Mouse (Mus musculus) right cerebral cortex, postnatal 4 days (tissue): ENCODE measurements around the gene Cyp3a13.
"Not testable (repeated sequence)": the region's sequence is repeated elsewhere in the genome, so short reads cannot be mapped to it uniquely, and the experiment has no call there.

Experiments used
- DNase-seq: peaks from one replicate; pipeline ENCODE4 v3.0.0-alpha.2; 2022

The Cyp3a13 gene

DNA sequence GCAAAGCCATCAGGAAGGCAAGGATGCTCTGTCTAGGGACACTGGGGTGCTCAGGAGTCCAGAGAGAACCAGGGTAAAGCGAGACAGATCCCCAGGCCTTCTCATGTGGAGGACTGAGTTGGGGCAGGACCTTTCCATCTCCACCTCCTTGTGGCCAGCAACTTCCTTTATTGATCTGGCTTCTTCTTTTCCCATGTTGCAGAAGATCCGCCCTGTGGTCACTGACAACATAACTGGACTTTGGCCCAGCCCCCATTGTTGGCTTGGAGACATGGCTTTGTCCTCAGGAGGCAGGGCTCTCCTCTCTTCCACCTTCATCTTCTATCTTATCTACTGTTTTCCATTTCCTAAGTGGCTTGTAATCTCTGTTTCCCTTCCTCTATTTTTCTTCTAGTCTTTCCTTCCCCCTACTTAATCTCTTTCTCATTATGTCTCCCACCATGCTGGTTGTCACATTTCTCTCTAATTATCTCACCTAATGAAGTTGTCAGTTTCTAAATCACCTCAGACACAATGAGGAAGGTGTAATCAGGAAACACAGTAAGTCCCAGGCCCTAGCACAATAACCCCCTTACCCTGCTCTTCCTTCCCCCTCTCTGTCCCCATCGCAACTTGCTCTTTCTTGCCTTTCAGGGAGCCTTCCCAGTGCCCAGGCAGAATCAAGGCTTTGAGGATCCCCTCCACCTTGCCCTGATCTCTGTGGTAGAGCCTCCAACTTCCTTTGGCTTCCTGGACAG, 49.6 kb downstream of the Cyp3a13 start, which contains the start of gene Pilrb2:
Pilrb2 (minus strand) TSS at position 172 of the 737 bp plus-strand sequence.
- DNase-seq, result not testable (repeated sequence)

DNA sequence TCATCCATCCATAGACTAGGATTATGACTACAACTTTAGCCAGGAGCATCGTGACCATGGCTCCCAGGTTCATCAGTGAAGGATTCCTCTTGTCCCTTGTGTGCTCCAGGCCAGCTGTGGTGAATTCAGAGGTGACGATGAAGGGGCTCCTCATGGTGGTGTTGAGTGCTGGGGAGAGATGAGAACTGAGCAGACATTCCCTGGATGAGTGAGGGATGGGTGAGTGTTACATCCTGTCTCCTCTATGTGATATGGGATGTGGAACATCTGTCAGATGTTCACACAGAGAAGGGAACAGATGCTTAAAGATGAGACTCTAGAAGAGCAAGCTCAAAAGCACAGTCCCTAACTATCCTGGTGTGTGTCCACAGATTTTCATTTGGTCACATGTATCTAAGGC, 52.8 kb downstream of the Cyp3a13 start:
- DNase-seq, result not testable (repeated sequence)

DNA sequence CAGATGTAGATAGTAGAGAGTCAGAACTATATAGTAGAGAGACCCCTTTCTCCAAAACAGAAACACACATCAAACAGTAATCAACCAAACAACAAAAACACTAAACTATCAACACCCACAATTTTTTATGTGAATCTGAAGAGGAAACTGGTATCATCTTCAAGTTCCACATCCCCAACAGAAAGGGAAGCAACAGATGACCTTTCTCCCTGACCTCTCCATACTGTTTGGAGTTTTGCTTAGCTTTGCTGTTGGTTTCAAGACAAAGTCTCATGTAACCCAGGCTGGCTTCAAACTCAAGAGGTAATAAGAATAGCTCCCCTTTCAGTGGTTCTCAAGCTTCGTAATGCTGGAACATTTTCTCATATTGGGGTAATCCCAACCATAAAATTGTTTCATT, 57.4 kb downstream of the Cyp3a13 start:
- not testable (repeated sequence) for DNase-seq

DNA sequence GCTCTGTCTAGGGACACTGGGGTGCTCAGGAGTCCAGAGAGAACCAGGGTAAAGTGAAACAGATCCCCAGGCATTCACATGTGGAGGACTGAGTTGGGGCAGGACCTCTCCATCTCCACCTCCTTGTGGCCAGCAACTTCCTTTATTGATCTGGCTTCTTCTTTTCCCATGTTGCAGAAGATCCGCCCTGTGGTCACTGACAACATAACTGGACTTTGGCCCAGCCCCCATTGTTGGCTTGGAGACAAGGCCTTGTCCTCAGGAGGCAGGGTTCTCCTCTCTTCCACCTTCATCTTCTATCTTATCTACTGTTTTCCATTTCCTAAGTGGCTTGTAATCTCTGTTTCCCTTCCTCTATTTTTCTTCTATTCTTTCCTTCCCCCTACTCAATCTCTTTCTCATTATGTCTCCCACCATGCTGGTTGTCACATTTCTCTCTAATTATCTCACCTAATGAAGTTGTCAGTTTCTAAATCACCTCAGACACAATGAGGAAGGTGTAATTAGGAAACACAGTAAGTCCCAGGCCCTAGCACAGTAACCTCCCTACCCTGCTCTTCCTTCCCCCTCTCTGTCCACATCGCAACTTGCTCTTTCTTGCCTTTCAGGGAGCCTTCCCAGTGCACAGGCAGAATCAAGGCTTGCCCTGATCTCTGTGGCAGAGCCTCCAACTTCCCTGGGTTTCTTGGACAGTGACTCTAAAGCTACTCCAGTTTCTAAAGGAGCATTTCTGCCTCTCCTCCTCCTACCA, 63.3 kb downstream of the Cyp3a13 start, which contains the start of gene Pilrb1:
Pilrb1 (minus strand) TSS at position 147 of the 751 bp plus-strand sequence.
- DNase-seq, result not testable (repeated sequence)

DNA sequence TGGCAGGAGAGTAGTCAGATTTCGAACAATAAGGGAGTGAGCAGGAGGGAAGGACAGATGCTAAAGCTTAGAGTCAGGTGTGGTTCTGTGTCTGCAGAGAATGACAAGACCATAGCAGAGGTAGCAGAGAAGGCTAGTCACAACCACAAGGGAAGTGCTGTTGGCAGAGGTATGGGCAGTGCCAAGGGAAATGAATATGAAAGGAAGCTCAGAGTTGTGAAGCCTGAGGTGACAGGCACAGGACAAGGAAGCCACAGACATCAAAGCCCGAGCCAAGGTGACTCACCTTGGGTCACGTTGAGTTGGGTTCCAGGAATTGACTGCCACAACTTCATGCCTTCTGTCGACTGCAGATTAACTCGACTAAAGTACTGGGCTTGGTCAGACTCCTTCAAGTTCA, 64.5 kb downstream of the Cyp3a13 start:
- DNase-seq, result not testable (repeated sequence)

DNA sequence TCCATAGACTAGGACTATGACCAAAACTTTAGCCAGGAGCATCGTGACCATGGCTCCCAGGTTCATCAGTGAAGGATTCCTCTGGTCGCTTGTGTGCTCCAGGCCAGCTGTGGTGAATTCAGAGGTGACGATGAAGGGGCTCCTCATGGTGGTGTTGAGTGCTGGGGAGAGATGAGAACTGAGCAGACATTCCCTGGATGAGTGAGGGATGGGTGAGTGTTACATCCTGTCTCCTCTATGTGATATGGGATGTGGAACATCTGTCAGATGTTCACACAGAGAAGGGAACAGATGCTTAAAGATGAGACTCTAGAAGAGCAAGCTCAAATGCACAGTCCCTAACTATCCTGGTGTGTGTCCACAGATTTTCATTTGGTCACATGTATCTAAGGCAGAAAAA, 66.5 kb downstream of the Cyp3a13 start:
- DNase-seq, result not testable (repeated sequence)

DNA sequence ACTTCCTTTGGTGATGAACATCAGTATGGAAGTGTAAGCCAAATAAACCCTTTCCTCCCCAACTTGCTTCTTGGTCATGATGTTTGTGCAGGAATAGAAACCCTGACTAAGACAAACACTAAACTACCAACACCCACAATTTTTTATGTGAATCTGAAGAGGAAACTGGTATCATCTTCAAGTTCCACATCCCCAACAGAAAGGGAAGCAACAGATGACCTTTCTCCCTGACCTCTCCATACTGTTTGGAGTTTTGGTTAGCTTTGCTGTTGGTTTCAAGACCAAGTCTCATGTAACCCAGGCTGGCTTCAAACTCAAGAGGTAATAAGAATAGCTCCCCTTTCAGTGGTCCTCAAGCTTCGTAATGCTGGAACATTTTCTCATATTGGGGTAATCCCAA, 71.1 kb downstream of the Cyp3a13 start:
- DNase-seq, result not testable (repeated sequence)
